Mouse (Mus musculus): ENCODE data around the gene Mks1.
A peak's percentile ranks its signal among the peaks of the same experiment; 100 is the strongest.

Mks1 gene

DNA sequence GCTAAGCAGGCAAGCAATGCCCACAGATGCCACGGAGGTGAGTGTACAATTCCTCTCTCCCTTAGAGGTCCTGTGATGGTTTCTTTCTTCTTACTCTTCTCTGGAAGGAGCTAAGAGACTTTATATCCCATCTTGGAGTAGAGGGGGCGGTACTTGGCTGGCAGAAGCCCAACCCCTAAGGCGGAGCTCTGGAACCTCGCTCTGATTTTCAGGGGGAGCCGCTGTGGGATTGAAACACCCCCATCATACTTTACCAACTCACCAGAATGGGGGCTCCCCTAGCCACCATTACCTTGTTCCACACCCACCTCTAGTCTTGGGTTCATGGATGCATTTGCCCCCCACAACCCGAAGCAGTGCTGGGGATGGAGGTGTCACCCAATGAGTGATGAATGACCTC is 22.4 kb downstream of the Mks1 start, which contains the start of gene Epx:
Gene Epx, minus strand, starts transcription at position 101 of the 400 bp plus-strand sequence.
- no peak for DNase-seq (ENCODE audit: low spot score)

DNA sequence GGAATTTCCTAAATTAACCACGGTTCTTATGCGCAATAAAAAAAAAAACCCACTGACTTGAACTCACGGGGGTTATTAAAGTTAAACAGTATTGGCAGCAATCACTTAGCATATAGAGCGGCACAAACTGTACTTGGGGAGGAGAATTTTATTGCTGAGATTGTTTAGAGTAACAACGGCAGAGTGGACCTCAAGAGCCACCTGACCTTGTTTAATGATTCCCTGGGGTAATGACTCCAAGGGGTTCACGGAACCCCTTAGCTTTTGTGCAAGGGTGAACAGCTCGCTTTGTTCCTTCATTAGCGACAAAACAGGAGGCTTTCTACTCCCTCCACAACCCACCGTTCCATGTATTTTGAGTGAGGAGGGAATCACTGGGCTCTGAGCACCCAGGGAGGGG is 26.8 kb downstream of the Mks1 start:
- no peak for DNase-seq (ENCODE audit: low spot score)

DNA sequence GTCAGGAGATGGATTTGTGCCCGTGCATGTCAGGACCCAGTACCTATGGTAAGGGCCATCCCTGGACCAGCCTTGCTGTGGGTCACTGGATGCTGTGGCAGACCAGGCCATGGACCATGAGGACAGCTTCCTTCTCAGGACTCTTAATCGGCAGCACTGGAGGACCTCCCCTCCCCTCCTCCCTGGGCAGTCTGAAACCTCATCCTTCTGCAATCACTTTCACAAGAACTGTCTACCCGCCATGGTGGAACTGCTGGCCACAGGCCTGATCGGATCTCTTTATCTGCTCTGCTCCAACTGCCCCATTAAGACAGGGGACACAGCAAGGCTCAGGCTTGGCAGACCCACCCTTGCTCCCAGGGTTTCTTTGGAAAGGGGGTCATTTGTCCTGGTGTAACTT is 28.7 kb downstream of the Mks1 start:
- DNase-seq (ENCODE audit: low spot score): no peak

GRCm38 (mm10) chr11:87883493-87883892 is 30.5 kb downstream of the Mks1 start:
- DNase-seq (ENCODE audit: low spot score): peak; percentile 9

DNA sequence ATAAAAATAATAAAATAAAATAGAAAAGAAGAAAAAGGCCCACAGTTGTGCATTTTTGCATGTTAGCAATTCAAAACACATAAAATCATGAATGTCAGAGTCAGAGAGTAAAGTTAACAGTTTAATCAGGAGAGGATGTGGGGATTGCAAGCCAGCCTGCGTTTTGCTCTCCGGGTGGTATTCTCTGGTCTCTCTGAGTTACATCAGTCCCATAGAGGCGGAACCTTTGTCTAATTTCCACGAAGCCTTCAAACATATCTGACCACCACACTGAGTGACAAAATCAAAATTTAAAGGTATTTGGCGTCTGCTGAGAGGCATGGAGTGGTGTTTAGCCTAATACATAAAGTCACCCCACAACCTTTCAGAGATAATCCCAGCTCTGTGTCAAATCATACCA is 31.8 kb downstream of the Mks1 start:
- peak; percentile 52 for DNase-seq (ENCODE audit: low spot score)

DNA sequence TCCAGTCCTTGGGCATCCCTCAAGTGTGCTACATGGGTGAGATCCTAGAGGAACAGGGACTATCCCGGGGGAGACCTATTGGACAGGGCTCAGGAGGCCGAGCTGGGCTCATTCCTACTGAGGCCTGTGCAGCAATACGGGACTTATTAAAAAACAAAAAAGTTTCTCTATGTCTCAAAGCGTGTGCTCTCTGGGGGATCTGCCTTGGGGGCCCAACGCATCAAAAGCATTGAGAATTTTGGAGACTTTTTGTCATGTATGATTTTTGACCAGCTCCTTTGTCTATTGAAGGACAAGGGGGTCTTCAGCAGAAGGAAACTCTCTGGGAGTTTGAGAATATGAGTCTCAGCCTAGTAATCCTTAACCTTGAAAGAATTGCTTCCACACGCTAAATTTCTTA is 39.2 kb downstream of the Mks1 start, which contains the start of gene Olfr462:
Gene Olfr462, minus strand, starts transcription at position 101 of the 400 bp plus-strand sequence.
- DNase-seq (ENCODE audit: low spot score): no peak

DNA sequence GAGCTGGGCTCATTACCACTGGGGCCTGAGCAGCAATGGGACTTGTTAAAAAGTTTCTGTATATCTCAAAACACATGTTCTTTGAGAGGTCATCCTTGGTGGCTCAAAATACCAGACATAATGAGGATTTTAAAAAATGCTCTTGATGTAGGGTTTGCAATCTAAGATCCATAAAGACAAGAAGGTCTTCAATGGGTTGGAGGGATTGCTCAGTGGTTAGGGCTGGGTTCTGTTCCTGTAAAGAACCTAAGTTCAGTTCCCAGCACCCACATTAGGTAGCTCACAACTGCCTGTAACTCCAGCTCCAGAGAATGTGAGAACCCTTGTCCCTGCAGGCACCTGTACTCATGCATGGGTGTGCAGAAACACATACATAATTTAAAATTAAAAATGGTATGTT is 44.3 kb downstream of the Mks1 start, which contains the start of gene Olfr463:
Gene Olfr463, minus strand, starts transcription at position 101 of the 400 bp plus-strand sequence.
- DNase-seq (ENCODE audit: low spot score): no peak

DNA sequence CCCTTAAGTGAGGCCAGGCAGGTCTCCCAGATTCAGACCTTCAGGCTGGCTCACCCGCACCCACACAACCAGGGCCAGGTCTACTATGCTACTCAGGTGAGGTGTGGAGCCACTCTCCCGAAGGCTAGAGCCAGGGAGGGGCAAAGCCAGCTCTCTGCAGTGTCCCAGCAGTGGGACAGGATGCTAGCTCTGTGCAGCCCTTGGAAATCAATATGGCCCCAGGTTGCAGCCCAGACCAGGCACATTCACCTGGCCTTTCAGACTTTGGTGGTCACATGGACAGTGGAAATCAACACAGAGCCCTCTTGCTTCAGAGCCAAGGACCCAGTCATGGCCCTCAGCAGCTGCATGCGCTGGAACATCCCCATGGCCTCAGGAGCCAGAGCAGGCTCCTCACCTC is 51.3 kb downstream of the Mks1 start:
- no peak for DNase-seq (ENCODE audit: low spot score)
